Mouse (Mus musculus) CH12.LX (cell line): ENCODE results near the gene Fgf7. TPM values are rescaled to one million over a fixed set of nuclear protein-coding genes. Genes with fewer than 3 reads are reported as not detected.

Experiments
- DNase-seq: peaks from one replicate; pipeline ENCODE4 v3.0.0-alpha.2; 2013; ENCODE audit errors: extremely low read depth
- H3K27ac ChIP-seq: 2 replicates; pipeline ENCODE4 v1.5.1; 2012; ENCODE audit warnings: low read depth, mild to moderate bottlenecking, control low read depth, moderate library complexity; ENCODE audit not compliant: insufficient read depth
- H3K27me3 ChIP-seq: replicated peaks from 2 replicates; pipeline ENCODE3; 2012; ENCODE audit warnings: inconsistent platforms
- H3K36me3 ChIP-seq, 2 experiments: replicated peaks in 1 of 2; 2 replicates each; pipeline versions ENCODE3 to v1.6.1; 2012; ENCODE audit warnings: inconsistent platforms in 1 of 2, low read length in 1 of 2, mild to moderate bottlenecking in 1 of 2, mixed read lengths in 1 of 2, moderate library complexity in 1 of 2; ENCODE audit not compliant: control insufficient read depth in 1 of 2, insufficient read depth in 1 of 2
- H3K4me1 ChIP-seq, 2 experiments: 2 replicates each; pipeline ENCODE4 v1.6.1; 2012; ENCODE audit warnings: inconsistent platforms in 1 of 2, moderate library complexity in 1 of 2; ENCODE audit not compliant: insufficient read depth in 2 of 2, control insufficient read depth in 1 of 2
- H3K4me2 ChIP-seq: 2 replicates; pipeline ENCODE4 v1.6.1; 2012; ENCODE audit warnings: low read depth, mild to moderate bottlenecking, control low read depth; ENCODE audit not compliant: poor library complexity, insufficient read depth, severe bottlenecking
- H3K4me3 ChIP-seq, 3 experiments: fragments of 150-350 bp in 1 of 3; sonication (generic) in 1 of 3; replicated peaks in 1 of 3; 2 replicates each; pipeline versions ENCODE3 to v1.5.1; 2011 to 2012; ENCODE audit warnings: low read depth in 2 of 3, low read length in 2 of 3, mild to moderate bottlenecking in 2 of 3, moderate library complexity in 2 of 3, control low read depth in 1 of 3, improper control_type of control experiment in 1 of 3, inconsistent platforms in 1 of 3, mixed read lengths in 1 of 3; ENCODE audit not compliant: poor library complexity in 1 of 3
- H3K79me2 ChIP-seq: replicated peaks from 2 replicates; pipeline ENCODE4 v1.6.1; 2012; ENCODE audit warnings: mild to moderate bottlenecking, moderate library complexity; ENCODE audit not compliant: control insufficient read depth, poor library complexity, insufficient read depth, severe bottlenecking; ENCODE audit errors: extremely low read depth
- H3K9ac ChIP-seq: 2 replicates; pipeline ENCODE4 v1.6.1; 2012; ENCODE audit warnings: low read depth, mild to moderate bottlenecking, control low read depth, moderate library complexity; ENCODE audit not compliant: insufficient read depth
- H3K9me3 ChIP-seq: replicated peaks from 2 replicates; pipeline ENCODE3; 2012; ENCODE audit warnings: low read length, inconsistent platforms, mixed read lengths
- CHD1 ChIP-seq: IDR thresholded peaks from 2 replicates; pipeline ENCODE4 v1.6.1; 2012; ENCODE audit warnings: low read depth, low read length, improper control_type of control experiment, inconsistent platforms
- CHD2 ChIP-seq: IDR thresholded peaks from 2 replicates; pipeline ENCODE4 v1.6.1; 2011; ENCODE audit warnings: low read length, improper control_type of control experiment
- CTCF ChIP-seq, 2 experiments: IDR thresholded peaks in 1 of 2; conservative IDR thresholded peaks in 1 of 2; 2 replicates each; pipeline ENCODE4 v1.5.1; 2011 to 2012; ENCODE audit warnings: low read depth in 2 of 2, low read length in 2 of 2, improper control_type of control experiment in 1 of 2, inconsistent platforms in 1 of 2, mild to moderate bottlenecking in 1 of 2, moderate library complexity in 1 of 2
- E2F4 ChIP-seq: IDR thresholded peaks from 2 replicates; pipeline ENCODE4 v1.6.1; 2011; ENCODE audit warnings: low read depth, low read length, improper control_type of control experiment; ENCODE audit not compliant: insufficient replicate concordance
- ELF1 ChIP-seq: IDR thresholded peaks from 2 replicates; pipeline ENCODE4 v1.6.1; 2014; ENCODE audit warnings: low read depth, mild to moderate bottlenecking, inconsistent platforms, low read length, improper control_type of control experiment
- HCFC1 ChIP-seq: IDR thresholded peaks from 2 replicates; pipeline ENCODE4 v1.6.1; 2012; ENCODE audit warnings: low read depth, mild to moderate bottlenecking, inconsistent platforms, low read length, improper control_type of control experiment
- JUN ChIP-seq: IDR thresholded peaks from 2 replicates; pipeline ENCODE4 v1.6.1; 2011; ENCODE audit warnings: low read depth, mild to moderate bottlenecking, low read length, improper control_type of control experiment, moderate library complexity; ENCODE audit not compliant: insufficient read depth
- MAFK ChIP-seq: IDR thresholded peaks from 2 replicates; pipeline ENCODE4 v1.6.1; 2011; ENCODE audit warnings: low read length, improper control_type of control experiment; ENCODE audit not compliant: insufficient replicate concordance
- MAZ ChIP-seq: IDR thresholded peaks from 2 replicates; pipeline ENCODE4 v1.6.1; 2012; ENCODE audit warnings: low read depth, mild to moderate bottlenecking, inconsistent platforms, low read length, improper control_type of control experiment, moderate library complexity
- MEF2A ChIP-seq: IDR thresholded peaks from 2 replicates; pipeline ENCODE4 v1.6.1; 2014; ENCODE audit warnings: low read depth, mild to moderate bottlenecking, inconsistent platforms, low read length, improper control_type of control experiment, borderline replicate concordance
- NRF1 ChIP-seq: IDR thresholded peaks from 2 replicates; pipeline ENCODE4 v1.6.1; 2014; ENCODE audit warnings: low read depth, mild to moderate bottlenecking, inconsistent platforms, low read length, improper control_type of control experiment, moderate library complexity
- PAX5 ChIP-seq: IDR thresholded peaks from 2 replicates; pipeline ENCODE4 v1.6.1; 2012; ENCODE audit warnings: low read length, inconsistent platforms, mixed read lengths
- POLR2A ChIP-seq: IDR thresholded peaks from 2 replicates; pipeline ENCODE4 v1.6.1; 2011; ENCODE audit warnings: low read depth, mild to moderate bottlenecking, improper control_type of control experiment, low read length
- RAD21 ChIP-seq: IDR thresholded peaks from 2 replicates; pipeline ENCODE4 v1.6.1; 2011; ENCODE audit warnings: low read depth, mild to moderate bottlenecking, low read length, improper control_type of control experiment, moderate library complexity
- SIN3A ChIP-seq: IDR thresholded peaks from 2 replicates; pipeline ENCODE4 v1.6.1; 2012; ENCODE audit warnings: low read length, improper control_type of control experiment, inconsistent platforms
- SMC3 ChIP-seq: IDR thresholded peaks from 2 replicates; pipeline ENCODE4 v1.6.1; 2011; ENCODE audit warnings: low read depth, low read length, improper control_type of control experiment
- TBP ChIP-seq: conservative IDR thresholded peaks from 2 replicates; pipeline ENCODE4 v1.6.1; 2011; ENCODE audit warnings: low read depth, low read length, improper control_type of control experiment
- UBTF ChIP-seq: IDR thresholded peaks from 2 replicates; pipeline ENCODE4 v1.6.1; 2012; ENCODE audit warnings: low read depth, mild to moderate bottlenecking, inconsistent platforms, low read length, improper control_type of control experiment, moderate library complexity
- ZC3H11A ChIP-seq: IDR thresholded peaks from 2 replicates; pipeline ENCODE4 v1.6.1; 2012; ENCODE audit warnings: low read depth, mild to moderate bottlenecking, inconsistent platforms, low read length, improper control_type of control experiment
- dilution Hi-C: fragments of 300-500 bp; cut with MboI; formaldehyde crosslinking; loops from 2 replicates; pipeline ENCODE4 v1.14.3; 2020; ENCODE audit warnings: low sequenced_read_pairs; ENCODE audit not compliant: extremely low pct_unique_long_range_greater_than_20kb, extremely low pct_ligation_motif_present
- in situ Hi-C: fragments of 300-500 bp; cut with MboI; formaldehyde crosslinking; loops from 3 replicates; pipeline ENCODE4 v1.14.3; 2019; ENCODE audit warnings: low sequenced_read_pairs, low pct_ligation_motif_present, low pct_unique_long_range_greater_than_20kb, mixed read lengths
- polyA plus RNA-seq: library from polyadenylated mRNA; unstranded; fragments of >175 nt; gene quantifications from 2 replicates; pipeline ENCODE4 v1.2.1, GENCODE M21; 2012; ENCODE audit warnings: low read depth; ENCODE audit not compliant: insufficient read length
- total RNA-seq, 2 experiments: library from RNA; depleted of rRNA; stranded (reverse); fragments of 300-350 nt in 1 of 2; fragments of >200 nt in 1 of 2; gene quantifications; 2 replicates each; pipeline ENCODE4 v1.2.3; 2012 to 2014

The Fgf7 gene
- not detected in 2 replicates for total RNA-seq (2012; rRNA removed)
- not detected in 2 replicates for total RNA-seq (2014; rRNA removed)
- not detected in 2 replicates for polyA plus RNA-seq

DNA sequence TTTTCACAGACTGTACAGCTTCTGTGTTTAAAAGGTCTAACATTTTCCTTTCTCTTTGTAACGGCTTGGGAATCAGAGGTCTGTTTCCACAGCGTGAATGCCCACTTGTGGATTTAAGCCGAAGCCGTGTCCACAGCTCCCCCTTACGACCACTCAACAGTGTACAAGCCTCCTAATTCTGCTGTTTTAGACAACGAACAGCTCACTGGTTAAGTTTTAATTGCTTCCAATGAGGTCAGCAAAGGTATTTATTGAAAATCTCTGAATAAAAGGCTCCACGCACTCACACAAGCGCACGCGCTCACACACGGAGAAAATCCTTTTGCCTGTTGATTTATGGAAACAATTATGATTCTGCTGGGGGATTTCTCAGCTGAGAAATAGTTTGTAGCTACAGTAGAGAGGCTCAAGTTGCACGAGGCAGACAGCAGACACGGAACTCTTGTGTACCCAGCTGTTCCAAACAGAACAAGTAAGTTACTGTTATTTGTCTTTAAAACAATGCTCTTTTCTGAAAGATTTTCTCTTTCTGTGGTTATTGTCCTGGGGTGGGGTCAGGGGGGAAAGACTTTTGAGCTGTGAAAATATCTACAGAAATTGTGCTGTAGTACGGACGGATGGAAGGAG is at the start of gene Fgf7:
Gene Fgf7 (plus strand): TSS at position 280 of the 627 bp plus-strand sequence.
- TF ChIP-seq SIN3A (no peak), CHD2 (no peak), CTCF (conservative IDR thresholded peaks at IDR 0.05 in 1 of 2, IDR thresholded peaks at IDR 0.05 in 1 of 2; ENCODE audit: low read depth in 2 of 2, low read length in 2 of 2) (peak in 1 of 2 experiments; percentile 52; a peak in 2 of 4 replicates), ZC3H11A (no peak), MAZ (no peak), RAD21 (peak; percentile 38), SMC3 (peak; percentile 31; the same call in 1 of the 2 replicates)
- Histone ChIP-seq H3K79me2 (no peaks in the 10 kb centered on the region), H3K27me3 (no peaks in the 10 kb centered on the region), H3K27ac (no peak within 1 kb of the TSS), H3K9me3 (no peaks in the 10 kb centered on the region), H3K36me3 (no peaks in the 10 kb centered on the region), H3K4me2 (no peak within 1 kb of the TSS; the same call in none of the 2 replicates), H3K4me3 (no peak within 1 kb of the TSS), H3K9ac (no peak within 1 kb of the TSS), H3K4me1 (0 out of 4 replicates have a peak, but pooled peaks cover 0 to 7% of the 10 kb centered on the region in 2 experiments)
- DNase-seq = no peak
- dilution Hi-C loops (no loop called here), in situ Hi-C loops (loop anchor here (25.0 kb wide), 2 partner anchors 147 to 372 kb away; partner anchors contain the start of gene Eid1)

GRCm38 (mm10) chr2:126002291-126002690 is 32.2 kb upstream of the Fgf7 start:
- TF ChIP-seq CTCF (conservative IDR thresholded peaks at IDR 0.05 in 1 of 2, IDR thresholded peaks at IDR 0.05 in 1 of 2; ENCODE audit: low read depth in 2 of 2, low read length in 2 of 2) = no peak
- TF ChIP-seq ELF1 = no peak
- TF ChIP-seq UBTF = no peak
- TF ChIP-seq E2F4 = no peak
- TF ChIP-seq ZC3H11A = no peak
- no peak for TF ChIP-seq TBP
- no peak for TF ChIP-seq JUN
- no peak for TF ChIP-seq MAFK
- no peak for TF ChIP-seq PAX5
- TF ChIP-seq MEF2A = no peak
- TF ChIP-seq POLR2A = no peak
- TF ChIP-seq NRF1 = no peak
- no peak for TF ChIP-seq HCFC1
- no peak for TF ChIP-seq CHD1
- TF ChIP-seq RAD21 = no peak
- no peaks in the 10 kb centered on the region for H3K36me3 ChIP-seq
- no peak overlapping the region for H3K4me3 ChIP-seq
- dilution Hi-C loops (no loop called here), in situ Hi-C loops (no loop called here)
- H3K27ac ChIP-seq = no peak overlapping the region
- DNase-seq = no peak
- H3K4me1 ChIP-seq = no peaks in the 10 kb centered on the region
- H3K27me3 ChIP-seq = no peaks in the 10 kb centered on the region
- H3K4me2 ChIP-seq = no peak overlapping the region
- no peak overlapping the region for H3K9ac ChIP-seq
- H3K79me2 ChIP-seq = no peaks in the 10 kb centered on the region
- H3K9me3 ChIP-seq = no peaks in the 10 kb centered on the region
